Mouse (Mus musculus): ENCODE data around the gene Gnaq.
"Not testable (repeated sequence)": the region's sequence is repeated elsewhere in the genome, so short reads cannot be mapped to it uniquely, and the experiment has no call there.

The Gnaq gene

DNA sequence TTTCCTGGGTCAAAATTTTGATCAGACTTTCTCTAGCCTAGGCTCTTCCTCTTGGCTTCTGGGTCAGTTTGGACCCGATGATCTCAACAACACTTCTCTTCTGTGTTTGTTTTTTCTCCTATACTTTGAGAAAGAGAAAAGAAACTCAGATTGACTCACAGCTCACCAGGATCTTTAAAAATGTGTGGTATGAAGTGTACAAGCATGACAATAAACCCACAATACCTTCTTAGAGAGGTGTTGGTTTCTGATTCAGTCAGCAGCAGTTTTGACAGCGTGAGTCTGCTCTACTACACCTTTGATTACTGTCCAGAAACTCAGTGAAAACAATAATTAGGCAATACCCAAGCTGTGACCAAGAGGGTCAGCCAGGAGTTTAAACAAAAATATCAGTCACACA is 122.7 kb downstream of the Gnaq start:
- no peak for DNase-seq (ENCODE audit: extremely low read depth, insufficient read length, low spot score)

DNA sequence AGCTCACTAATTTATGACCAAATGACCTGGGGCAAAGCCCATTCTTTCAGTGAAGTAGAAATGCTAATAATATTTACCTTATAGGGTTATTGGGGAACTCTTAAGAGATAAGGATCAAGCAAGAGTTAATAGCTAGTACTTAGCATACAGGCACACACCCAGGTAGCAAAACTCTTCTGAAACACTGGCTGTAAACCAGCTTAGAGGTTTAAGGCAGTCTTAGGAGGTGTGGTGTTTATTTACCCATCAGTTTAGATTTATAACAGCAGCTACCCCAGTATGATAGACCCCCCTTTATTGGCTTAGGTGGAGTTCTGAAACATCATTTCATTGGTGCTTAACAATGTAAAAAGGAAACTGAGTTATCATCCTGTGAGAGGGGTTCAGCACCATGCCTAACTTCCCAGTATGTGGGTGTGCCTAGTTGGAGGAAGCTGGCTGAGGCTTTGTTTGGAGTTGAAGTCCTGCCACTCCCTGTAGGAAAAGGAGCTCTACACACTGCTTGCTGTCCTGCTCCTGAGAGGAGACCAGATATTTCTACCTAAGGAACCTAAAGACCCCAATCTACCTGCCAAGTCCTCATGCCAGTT is 126.2 kb downstream of the Gnaq start:
- no peak for DNase-seq (ENCODE audit: extremely low read depth, insufficient read length, low spot score)

DNA sequence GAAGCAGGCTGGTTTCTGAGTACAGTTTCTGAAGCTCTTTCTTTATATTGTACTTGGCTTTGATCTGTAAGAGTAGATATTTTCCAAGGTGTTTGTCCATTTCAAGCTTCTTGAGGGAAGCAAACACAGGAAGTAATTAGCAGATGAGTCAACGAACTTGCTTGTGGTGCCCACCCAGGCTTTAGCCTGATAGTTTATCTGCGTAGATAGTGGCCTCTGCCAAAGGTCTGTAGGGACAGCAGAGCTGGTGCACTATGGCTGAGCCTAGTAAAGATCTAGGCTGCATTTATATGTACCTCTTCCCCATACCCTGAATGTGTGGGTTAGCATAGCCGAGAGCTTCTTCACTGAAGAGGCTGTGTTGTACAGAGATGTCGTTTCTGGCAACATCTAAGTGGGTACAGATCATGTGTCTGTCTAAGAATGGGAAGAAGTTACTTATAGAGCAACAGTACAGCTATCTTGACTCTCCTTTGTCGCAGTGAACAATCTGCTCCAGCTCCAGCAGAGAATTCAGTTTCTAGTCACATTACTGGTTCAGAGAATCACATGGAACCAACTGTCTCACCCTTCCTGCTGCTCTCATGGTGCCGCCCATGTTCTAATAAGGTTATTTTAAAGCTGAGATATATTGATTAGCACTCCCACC is 127.3 kb downstream of the Gnaq start:
- no peak for DNase-seq (ENCODE audit: extremely low read depth, insufficient read length, low spot score)

DNA sequence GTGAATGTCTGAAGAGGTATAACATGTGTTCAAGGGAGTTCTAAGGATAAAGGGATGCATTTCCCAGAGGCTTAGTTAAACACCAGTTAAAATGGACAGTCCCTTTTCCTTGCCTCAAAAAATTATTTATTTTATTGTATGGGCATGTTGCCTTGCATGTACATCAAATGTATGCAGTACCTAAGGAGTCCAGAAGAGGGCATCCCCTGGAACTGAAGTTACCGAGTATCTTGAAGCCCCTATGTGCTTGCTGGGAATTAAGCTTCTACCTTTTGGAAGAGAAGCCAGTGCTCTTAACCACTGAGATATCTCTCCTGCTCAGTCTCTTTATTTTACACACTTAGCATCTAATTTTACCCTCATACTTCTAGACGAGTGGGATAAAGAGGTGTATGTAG is 127.8 kb downstream of the Gnaq start:
- no peak for DNase-seq (ENCODE audit: extremely low read depth, insufficient read length, low spot score)

DNA sequence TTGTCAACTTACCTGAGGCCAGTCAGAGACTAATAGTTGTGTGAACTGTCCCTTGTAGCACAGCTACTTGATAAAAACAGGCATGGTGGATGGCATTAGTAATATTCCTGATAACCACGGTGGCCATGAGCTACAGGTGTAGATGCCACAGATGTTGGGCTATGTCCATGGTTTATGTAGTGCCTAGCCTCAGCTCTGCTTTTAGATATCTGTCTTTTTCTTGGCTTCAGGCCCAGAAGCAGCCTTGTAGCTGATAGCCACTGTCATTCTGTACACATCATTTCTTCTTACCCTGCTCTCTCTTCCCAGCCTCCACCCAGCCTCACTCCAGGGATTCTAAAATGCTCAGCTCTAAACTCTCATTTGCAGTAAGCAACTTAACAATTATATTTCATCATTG is 128.3 kb downstream of the Gnaq start:
- DNase-seq (ENCODE audit: extremely low read depth, insufficient read length, low spot score) = no peak

DNA sequence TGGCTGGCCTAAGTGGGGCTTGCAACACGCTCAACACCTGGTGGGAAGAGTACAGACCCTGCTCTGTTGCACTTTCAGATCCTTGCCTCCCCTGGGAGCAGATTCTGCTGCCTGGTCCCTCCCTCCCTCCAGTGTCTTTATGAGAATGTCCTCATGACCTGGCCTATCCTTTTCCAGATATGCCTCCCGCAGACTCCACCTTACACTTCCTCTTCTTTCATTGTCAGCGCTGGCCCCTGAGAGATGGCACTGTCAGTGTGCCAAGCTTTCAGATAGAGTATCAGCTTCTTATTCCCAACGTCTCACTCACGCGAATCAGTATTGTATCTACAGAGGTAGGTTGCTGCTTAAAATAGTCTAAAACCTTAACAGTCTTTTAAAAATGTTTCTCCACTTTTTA is 129.0 kb downstream of the Gnaq start:
- DNase-seq (ENCODE audit: extremely low read depth, insufficient read length, low spot score) = no peak

DNA sequence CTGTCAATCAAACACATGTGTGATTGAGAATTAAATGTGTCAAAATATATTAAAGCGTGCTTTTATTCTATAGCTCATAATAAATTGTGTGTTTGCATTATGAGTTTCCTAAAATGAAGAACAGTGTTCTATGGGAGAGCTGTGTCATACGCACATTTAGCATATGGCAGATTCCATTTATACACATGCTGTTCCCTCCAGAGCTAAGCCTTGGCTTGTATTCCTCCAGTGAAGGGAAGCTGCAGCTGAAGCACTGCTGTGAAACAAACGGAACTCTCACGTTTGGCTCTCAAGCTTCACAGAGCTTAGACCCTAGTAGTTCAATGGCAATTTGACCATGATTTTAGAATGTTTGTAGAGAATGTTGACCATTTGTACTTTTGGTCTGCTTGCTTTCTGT is 129.7 kb downstream of the Gnaq start:
- DNase-seq (ENCODE audit: extremely low read depth, insufficient read length, low spot score) = no peak

DNA sequence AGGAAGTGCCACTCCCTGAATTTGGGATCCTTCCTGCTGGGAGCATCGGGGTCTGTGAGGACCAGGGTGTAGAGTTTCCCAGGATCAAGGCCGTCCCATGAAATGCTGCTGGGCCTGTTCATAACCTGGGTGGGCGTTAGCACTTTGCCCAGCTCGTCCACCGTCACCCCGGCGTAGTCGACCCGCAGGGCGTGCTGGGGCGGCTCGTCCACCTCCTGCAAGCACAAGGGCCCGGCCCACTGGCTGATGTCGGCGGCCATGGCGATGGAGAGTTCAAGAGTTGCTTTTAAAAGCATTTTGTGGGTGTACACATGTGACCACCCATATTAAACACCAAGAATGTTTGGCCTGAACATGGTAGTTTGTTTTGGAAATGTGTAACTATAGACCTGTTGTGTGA is 134.7 kb downstream of the Gnaq start:
- DNase-seq (ENCODE audit: extremely low read depth, insufficient read length, low spot score) = not testable (repeated sequence)

DNA sequence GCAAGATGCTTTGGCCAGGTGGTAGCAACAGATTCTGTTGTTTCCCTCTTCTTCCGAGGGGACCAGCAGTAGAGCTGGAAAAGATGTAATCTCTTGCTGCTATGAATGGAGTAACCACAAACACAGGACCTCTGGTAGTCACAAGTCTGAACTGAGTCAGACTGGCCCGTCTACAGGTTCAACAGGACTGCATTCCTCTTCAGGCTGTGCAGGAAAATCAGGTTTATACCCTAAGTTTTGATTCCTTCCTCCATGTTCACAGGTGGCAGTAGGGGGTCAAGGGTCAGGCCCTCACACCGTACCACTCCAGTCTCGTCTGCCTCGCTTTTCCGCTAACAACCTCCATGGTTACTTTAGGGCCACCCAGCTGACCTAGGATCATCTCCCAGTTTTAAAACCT is 137.6 kb downstream of the Gnaq start:
- DNase-seq (ENCODE audit: extremely low read depth, insufficient read length, low spot score) = no peak

DNA sequence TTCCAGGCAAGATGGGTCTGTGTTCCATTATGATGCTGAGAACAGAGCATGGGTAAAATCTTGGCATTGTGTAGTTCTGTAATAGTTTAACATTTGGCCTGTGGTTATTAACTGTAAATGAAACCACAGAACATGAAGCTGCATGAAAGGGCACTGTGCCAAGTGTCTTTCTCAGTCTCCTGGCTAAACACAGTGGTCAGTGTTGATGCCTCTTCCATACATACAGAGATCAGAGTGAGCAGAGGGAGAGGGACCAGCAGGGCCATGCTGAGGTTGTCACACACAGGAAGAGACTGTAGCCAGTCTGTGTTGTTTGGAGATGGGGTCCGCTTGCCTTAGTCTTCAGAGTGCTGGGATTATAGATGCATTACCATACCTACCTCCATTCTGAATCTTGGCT is 138.4 kb downstream of the Gnaq start:
- DNase-seq (ENCODE audit: extremely low read depth, insufficient read length, low spot score) = no peak

DNA sequence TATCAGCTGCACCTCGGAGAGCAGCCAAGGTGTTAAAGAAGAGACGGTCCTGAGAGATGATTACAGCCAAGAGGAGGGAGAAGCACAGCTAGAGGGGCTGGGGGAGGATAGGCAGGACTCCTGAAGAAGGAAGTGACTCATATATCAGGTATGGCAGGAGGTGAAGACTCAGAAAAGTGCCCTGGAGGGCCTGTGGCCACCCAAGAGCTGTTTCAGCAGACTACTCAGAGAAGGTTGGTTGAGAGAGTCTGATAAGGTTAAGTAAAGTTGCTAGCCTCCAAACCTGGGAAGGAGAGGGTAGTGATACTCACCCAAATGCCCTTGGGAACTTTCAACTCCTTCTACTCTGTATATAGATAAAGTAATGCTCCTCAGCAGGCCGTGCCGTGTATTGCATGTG is 140.4 kb downstream of the Gnaq start:
- DNase-seq (ENCODE audit: extremely low read depth, insufficient read length, low spot score) = no peak

DNA sequence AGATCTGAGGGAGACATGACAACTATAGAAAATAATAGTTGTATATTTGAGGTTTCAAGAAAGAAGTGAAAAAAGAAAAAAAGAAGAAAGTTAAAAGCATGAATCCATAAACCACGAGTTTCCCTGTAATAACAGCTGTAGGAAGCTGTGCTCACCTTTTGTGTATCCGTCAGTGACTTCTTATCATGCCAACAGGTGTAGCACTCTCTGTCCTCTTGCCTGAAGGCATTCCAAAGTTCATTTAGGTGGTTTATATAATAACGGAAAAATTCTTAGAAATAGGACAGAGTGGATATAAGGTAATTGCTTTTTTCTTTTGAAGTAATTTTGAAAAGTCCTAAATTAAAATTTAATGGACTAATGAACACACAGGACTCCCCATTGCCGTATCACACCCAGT is 147.6 kb downstream of the Gnaq start:
- no peak for DNase-seq (ENCODE audit: extremely low read depth, insufficient read length, low spot score)

DNA sequence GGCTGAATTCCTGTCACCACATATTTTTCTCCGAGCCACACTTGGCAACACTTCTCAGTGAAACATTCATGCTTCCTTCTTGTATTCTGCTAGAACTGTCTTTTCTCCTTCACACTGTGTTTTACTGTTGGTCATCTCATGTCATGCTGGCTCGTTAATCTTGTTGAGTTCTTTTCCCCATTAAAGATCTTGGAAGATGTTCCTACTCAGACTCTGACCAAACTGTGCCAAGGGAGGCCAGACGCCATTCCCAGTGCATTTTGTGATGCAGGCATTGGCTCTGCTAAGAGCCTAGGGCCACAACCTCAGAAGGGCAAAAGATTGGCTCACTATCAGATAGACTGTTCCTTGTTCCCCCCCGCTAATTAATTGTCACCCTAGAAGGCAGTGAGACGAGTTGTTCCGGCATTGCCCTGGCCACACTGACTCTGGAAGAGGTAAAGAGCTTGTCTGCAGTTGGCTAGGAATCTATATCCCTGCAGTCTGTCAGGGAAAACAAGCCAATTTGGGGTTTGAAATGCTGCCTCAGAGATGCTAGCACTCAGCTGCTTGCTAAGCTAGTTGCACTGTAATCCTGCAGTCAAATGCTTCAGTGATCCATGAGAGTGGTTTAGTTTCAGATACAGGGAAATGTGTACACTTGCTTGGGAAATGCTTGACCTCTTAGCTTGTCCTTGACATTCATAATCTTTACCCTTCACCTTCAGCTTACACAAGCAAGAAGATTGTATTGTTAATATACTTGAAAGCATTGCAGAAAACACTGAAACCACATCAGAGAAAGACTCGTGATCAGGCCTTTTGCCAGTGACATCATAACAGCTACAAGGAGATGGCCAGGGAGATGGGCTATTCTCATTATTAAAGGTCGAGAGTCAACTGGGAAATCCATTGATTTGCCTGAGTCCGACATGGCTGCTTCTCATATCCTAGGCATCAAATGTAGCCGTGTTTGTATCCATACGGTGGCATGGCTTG is 152.7 kb downstream of the Gnaq start:
- no peak for DNase-seq (ENCODE audit: extremely low read depth, insufficient read length, low spot score)

DNA sequence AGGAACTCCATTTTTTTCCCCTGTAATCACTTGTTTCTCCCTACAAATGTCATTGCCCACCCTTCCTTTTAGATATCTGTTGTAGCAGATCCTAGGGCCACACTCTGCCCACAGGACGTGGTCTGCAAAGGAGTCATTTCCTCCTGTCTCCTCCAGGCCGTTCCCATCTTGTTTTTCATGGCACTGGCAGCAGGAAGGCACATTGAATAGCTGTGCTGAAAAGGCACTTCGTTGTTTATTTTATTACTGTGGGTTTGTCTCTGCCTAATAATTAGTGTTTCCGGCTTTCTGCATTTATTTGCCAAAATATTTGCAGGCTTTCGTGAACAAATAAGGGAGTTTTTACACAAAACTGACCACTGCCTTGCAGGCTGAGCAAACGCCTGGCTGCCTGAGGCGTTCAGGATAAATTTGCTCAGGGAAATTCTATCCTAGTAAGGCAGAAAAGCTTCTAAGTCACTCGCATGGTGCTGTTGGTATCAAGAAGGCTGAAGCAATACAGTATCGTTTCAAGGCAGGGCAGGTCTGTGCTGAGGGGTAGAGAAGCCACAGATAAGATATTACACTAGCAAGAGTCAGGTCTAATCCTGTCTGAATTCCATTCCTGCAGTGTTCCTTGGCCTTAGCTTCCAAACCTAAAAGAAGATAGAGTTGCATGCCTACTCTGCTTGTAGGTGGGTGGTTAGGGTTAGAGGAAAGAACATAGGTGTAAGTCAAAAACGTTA is 154.0 kb downstream of the Gnaq start:
- peak; percentile 22 for DNase-seq (ENCODE audit: extremely low read depth, insufficient read length, low spot score)

DNA sequence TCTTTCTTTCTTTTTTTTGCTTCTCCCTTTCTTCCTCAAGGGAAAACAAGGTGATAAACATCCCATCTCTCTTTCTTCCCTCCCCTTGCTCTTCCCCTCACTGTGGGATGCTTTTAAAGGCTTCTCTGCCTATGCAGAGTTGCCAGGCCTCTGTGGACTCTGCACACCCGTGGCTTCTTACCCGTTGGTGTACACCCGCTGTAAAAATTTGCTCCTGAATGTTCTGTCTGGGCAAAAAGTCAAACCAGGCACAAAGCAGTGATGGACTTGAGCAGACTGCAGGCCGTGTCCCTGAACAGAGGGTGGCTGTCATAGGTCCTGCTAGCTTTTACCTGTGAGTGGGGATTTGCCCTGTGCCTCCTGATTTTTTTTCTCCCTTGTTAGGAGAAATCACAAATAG is 154.7 kb downstream of the Gnaq start:
- DNase-seq (ENCODE audit: extremely low read depth, insufficient read length, low spot score) = no peak

DNA sequence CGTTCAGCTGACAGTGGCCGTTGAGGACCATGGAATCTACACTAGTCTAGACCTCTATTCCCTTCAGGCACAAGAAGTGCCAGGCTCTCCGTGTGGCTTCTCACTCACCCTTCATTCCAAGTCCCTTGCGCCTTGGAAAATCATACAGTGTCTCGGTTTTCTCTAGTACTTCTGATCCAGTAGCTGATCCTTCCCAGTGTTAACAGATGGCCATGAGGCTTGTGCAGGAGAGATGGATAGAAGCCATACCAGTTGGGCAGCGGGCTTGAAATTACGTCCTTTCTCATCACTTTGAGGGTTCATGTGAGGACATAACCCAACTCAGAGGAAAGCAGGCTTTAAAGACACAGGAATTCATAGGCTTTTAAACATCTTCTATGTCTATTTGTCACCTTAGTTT is 155.3 kb downstream of the Gnaq start:
- DNase-seq (ENCODE audit: extremely low read depth, insufficient read length, low spot score) = no peak

DNA sequence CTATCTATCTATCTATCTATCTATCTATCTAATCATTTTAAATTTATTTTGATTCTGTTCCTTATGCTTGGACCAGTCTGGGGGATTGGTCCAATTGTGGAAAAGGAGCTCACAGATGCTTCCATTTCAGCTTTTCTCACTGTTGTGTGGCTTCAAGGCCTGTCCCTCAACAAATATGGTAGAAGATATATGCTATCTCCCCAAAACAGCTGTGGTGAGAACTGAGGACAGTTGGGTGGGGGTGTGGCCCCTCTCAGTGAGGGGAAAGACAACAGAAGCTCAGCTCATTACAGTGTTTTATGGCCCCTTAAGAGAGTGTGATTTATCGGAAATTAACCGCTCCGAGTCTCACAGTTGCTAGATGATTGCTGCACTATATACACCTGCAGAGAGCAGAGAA is 158.5 kb downstream of the Gnaq start:
- DNase-seq (ENCODE audit: extremely low read depth, insufficient read length, low spot score) = no peak

DNA sequence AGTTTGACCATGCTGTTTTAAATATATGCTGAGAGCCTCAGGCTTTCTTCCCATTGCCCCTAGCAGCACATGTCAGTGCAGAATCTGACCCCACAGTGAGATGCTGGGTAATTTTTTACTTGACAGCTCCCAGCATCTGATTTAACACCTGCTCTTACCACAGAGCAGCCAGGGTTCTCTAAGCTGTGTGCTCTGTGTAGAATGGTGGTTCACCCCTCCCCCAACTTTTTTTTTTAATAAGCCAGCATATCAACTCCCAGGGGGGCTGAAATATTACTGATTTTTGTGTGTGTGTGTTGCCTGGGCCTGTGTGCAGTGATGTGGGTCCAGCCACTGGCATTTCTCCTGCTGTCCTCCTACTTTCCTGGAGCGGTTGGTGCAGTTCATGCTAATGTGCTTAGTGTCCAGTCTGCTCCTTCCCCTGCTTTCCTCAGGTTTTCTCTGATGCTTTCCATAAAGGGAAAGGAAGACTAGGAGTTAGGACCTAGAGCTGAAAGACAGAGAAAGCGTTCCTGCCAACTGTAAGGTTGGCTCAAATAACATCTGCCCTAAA is 159.5 kb downstream of the Gnaq start:
- no peak for DNase-seq (ENCODE audit: extremely low read depth, insufficient read length, low spot score)

DNA sequence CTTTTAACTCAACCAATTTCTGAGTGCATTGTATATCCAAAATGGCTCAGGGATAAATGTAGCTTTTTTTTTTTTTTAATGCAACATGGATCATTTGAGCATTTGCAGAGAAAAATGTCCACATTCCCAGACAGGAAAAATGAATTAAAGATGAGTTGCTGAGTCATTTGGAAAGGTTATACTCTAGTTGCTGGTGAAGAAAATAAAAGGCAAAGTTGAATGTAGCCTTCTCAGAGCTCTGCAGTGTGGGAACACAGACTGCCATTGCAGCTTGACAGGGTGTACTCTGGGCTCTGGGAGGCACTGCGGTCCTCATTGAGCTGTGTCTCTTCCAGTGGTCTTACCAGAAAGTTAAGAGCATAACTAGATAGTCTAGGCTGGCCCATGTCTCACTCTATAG is 160.3 kb downstream of the Gnaq start:
- DNase-seq (ENCODE audit: extremely low read depth, insufficient read length, low spot score) = no peak

DNA sequence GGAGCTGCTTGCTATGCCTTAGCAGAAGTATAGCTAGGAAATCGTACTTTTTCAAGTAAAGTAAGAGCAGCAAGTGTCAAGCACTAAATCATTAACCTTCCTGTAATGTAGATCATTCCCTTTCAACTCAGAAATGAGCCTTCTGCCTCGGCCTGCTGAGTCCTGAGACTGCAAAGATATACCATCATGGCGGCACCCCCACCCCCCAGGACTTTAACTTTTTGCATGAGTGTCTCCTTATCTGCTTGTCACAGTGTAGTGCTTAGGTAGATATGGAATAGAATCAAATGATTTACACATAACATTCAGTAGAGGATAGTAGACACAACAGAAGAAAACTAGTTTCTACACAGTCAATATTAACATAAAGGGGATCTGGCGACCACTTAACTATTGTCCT is 167.8 kb downstream of the Gnaq start:
- no peak for DNase-seq (ENCODE audit: extremely low read depth, insufficient read length, low spot score)

DNA sequence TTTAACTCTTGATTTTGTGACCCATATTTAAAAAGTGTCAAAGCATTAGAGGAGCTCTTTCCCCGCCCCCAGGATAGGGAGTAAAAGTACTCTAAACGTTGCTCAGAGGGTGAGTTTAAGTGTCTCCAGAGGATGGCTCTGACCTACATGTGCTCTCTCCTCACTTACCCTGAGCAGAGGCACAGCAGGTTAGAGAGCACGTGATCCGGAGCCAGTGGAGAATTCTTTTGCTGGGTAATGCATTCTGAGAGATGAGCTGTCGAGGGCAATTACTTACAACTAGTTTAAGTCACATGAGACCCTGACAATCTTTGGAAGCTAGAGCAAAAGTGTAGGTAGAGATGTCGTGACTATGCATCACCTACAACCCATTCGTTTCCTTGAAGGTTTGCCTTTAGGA is 168.7 kb downstream of the Gnaq start:
- no peak for DNase-seq (ENCODE audit: extremely low read depth, insufficient read length, low spot score)
